Mouse (Mus musculus): ENCODE data around the gene Crcp.
"Not testable (repeated sequence)": the region's sequence is repeated elsewhere in the genome, so short reads cannot be mapped to it uniquely, and the experiment has no call there.

The Crcp gene

DNA sequence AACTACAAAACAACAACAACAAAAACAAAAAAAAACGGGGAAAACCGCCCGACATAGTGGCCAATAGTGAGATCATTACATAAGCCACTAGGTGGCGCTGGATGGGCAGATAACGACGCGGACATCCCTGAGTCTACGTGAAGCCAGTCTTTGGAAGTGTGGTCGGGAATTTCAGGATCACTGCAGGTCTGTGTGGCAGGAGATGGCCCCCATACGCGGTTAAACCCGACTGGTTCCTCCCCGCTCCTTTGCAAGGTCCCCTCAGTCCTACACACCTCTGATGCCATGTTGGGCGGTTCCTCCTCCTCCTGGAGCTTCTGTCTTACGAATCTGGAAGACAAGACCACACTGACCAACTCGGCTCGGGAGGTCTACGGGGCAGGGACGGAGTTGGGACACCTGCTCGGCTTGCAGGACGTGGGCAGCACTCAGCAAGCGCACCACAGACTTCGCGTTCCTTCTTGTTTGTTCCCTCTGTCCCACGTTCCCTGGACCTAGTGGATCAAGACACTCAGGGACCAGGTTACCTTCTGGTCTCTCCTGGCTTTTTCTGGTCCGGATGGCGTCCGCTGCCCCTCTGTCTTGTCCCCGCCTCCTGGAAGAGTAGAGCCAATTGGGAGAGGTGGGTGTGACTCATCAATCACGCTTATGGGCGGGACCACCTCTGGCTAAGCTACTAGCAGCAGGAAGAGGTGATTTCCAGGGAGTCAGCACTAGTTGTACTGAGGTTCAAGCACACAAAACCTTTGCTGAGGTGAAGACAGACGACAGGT lies 5.1 kb upstream of the Crcp start:
- peak; percentile 86 to 91 for DNase-seq

DNA sequence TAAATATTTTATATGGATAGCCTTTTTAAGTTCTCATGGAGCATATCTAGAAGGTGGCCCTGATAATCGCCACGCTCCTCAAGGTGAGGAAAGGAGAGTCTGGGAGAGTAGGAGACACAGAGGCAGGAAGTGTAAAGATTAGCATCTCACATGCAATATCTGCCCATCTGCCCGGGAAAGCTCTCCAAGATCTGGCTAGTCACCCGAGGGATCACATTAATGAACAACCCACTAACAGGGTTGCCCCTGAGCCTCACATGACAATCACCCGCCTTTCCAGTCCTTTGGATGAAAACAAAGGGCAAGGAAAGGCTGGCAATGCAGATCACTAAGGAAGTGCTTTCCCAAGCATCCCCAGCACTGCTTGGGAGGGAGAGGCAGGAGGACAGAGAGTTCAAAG lies 2.0 kb upstream of the Crcp start:
- no peak for DNase-seq

DNA sequence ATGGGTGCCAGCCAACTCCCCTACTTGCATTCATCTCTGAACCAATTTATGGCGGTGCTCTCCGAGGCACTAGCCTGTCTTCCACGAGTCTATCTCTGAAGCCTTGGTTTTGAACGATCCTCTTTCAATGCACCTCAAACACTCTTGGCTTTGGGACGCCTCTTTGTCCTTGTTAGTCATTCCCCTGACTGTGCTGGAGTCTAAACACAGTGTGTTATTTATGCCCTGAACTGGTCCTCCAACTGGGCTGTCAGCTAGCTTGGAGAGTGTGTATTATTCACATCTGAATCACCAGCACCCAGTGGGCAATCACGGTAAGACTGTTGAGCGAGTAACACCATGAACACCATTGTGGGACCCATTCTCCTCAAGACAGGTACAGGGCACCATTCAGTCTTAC lies 1.4 kb upstream of the Crcp start:
- DNase-seq, result no peak

DNA sequence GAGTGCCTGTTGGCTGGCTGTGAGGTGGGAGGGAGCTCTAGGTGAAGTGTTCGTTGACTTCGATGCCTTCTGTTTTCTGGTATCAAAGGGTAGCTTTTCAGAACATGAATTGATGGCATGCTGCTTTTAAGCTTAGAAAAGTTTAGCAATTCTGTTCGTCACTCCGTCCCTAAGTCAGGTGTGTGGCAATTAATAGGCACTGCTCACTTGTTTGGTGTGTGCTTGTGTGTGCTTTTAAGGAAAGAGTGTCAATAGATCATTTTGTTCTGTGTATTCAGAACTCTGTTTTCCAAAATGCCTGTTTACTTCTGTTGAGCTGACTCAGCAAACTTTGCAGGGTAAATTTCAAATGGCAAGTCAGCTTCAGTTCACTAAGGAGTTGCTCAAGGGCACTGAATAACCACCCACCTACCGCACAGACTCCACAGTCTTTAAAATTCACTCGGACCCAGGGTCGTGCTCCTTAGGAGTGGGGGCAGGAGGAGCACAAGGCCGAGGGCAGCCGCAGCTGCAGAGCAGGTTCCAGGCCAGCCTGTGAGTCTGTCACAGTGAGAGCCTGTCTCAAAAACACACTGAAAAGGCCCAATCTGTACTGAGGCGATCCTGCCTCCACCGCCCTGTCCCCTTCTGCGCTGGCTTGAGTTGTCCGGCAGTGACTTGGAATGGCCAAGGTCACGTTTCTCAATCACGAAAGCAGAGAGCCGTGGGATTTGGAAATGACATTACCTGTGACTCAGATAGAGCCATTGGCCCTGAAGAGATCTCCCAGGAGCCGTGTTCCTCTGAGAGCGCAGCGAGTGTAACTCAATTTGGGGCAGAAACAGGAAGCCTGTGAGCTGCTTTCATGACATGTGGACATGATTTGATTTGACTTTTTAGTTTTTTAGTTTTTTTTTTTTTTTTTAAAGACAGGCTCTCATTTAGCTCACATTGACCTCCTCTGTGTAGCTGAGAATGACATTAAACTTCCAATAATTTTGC lies 2.6 kb downstream of the Crcp start:
- no peak for DNase-seq

DNA sequence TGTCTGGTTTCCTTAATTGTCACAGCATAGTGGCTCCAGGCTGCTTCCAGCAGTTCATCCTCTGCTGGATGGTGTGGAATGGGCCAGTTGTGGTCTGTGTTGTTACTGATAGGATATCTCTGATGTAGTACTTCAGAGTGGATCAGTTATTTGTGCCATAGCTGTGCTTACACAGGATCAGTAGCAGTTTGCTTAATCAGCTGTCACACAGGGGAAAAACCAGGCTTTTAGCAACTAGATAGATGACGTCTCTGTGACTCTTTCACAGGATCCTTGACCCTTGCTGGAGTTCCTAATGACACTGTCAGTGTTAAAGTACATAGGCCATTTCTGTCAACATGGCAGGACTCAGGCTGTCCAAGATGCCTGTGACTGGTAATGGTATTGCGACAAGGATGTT lies 4.8 kb downstream of the Crcp start:
- DNase-seq, result no peak

DNA sequence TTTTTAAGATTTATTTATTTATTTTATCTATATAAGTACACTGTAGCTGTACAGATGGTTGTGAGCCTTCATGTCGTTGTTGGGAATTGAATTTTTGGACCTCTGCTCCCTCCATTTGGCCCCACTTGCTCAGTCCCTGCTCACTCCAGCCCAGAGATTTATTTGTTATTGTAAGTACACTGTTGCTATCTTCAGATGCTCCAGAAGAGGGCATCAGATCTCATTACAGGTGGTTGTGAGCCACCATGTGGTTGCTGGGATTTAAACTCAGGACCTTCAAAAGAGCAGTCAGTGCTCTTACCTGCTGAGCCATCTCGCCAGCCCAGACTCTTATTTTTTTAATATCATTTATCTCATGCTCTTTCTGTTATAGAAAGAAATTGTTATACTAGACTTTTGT lies 7.2 kb downstream of the Crcp start:
- DNase-seq, result not testable (repeated sequence)

DNA sequence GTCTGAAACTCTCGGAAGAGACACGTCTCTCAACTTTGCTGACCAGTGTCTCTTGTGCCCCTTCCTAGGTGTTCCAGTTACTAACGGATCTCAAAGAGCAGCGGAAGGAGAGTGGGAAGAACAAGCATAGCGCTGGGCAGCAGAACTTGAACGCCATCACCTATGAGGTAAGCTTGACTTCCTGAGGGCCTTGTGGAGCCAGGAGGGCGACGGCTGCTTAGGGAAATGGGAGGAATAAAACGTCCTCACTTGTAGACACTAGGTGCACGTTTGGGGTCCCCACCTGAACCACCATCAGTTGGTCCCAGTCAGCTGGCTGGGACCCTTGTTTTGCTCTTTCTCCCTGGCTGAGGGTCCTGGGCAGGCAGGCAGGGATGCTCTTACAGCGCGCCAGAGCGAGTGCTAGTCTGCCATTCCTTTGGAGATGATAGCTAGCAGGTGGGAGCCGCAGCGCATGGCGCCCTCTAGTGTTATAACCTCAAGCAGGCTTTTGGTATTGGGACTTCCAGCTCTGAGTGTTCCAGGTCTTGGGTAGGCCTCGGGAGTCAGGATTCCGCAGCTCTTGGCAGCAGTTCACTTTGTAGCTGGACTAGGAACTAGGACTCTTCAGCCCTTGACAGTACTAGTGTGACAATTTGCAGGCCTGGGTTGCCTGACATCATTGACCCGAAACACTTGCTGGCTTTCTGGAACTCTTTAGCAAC lies 8.8 kb downstream of the Crcp start:
- peak; percentile 73 to 78 for DNase-seq

DNA sequence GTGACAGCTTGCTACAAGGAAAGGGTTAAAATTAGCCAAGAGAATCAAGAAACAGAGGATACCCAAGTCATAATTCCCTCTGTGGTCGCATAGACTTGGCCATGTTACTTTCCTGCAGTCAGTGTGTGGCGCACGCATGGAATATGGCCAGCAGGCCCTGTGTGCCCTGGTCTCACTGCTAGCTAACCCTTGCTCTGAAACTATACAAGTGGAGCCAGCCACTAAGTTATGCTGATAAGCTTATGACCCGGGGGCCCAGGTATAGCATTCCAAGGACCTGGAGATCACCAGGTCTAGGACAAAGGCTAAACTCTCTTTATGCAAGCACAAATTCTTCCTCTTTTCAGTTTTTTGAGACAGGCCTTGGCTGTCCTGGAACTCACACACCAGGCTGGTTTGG lies 11.7 kb downstream of the Crcp start:
- DNase-seq, result no peak

DNA sequence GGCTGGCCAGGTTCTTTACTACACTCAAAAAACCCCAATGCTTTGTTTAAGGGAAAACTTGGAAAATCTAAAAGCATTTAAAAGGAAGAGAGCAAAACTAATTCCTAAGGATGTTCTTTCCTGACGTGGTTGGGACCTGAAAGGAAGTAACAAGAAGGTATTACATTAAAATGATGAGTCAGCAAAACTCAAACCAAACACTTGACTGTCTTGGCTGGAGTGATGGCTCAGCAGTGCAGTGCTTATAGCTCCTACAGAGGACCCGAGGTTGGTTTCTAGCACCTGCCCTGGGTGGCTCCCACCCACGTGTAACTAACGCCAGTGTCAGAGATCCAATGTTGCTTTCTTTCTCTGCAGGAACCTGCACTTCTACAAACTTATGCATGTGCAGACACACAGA lies 12.2 kb downstream of the Crcp start:
- no peak for DNase-seq

DNA sequence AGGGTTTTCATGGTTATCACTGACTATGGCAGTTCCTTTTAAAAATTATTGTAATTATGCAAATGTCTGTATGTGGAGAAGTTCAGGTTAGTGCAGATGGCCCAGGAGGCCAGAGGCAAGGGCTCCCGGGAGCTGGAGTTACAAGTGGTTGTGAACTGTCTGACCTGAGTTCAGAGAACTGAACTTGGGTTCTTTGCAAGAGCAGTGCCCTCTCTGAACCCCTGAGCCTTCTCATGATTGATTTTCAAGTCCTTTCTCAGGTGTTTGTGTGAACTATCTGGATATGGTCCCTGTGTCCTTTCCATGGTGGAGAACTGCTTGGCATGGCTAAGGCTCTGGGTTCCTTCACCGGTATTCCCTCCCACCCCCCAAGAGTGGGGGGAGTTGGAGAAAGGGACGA lies 14.7 kb downstream of the Crcp start:
- DNase-seq, result no peak

DNA sequence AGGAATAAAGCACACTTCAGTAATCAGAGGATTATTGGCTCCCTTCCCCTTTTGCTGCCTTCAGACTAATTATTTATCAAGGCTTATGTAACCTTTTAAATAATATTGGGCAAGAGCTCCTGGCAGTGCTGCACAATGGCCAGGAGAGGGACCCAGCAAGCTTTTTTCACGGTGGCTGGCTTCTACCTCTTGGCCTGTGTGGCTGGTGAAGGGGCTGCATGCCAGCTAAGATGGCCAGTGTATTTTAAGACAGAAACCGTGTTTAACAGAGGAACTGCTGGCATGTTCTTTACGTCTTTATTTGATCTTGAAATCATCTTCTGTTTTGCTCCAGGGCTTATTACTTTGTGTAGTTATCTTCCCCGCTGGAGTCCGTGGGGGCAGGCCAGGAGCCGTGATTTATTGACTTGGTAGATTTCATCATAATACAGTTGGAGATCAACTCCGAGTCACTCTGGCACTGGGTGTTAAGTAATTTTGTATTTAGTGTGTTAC lies 15.2 kb downstream of the Crcp start:
- peak; percentile 85 to 87 for DNase-seq

DNA sequence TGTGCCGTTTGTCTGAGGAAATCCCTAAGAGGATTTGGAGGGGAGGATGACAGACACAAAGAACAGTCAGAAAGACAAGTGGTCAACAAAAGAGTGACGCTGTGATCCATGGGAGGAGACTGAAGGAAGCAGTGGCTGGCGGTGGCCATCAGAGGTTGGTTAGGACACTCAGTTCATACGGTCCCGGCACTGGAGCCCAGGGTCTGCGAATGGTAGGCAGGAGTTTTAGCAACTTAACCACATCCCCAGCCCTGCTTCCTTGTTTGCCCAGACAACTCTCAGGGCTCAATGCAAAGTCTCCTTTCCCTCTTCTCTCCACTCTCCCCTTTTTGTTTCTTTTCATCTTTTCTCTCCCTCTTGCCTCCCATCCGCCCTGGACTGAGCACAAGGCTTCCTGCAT lies 17.0 kb downstream of the Crcp start:
- no peak for DNase-seq

DNA sequence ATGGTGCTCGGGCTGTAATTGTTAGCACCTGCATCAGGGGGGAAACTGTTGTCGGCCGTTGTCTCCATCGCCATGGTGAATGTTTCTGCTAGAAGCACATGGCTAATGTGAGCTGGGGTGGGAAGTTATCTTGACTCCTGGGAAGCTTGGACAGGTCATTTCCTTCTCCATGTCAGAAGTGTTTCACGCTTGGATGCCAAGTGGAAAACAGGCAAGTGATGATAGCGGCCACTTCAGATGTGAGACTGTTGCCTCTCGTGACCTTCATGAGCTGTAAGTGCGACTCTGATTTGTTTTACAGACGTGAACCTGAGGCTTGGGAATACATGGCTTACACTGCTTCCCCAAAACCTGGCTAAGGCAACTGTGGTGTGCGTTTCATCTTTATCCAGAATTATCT lies 17.5 kb downstream of the Crcp start:
- no peak for DNase-seq

DNA sequence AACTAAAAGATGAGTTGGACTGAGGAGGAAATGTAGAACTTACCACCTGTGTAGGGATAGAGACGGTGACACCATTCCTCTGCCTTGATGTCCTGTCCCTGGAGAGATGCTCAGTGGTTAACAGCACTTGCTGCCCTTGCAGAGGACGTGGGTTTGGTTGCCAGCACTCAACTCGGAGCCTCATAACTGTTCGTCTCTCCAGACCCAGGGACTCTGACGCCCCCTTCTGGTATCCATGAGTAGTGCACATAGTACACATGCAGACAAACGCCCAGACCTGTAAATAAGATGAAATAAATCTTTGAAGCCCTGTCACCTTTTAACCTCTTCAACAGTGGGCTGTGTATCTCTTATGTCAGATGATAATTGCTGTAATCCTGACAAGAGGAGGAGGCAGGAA lies 17.9 kb downstream of the Crcp start:
- DNase-seq, result no peak

DNA sequence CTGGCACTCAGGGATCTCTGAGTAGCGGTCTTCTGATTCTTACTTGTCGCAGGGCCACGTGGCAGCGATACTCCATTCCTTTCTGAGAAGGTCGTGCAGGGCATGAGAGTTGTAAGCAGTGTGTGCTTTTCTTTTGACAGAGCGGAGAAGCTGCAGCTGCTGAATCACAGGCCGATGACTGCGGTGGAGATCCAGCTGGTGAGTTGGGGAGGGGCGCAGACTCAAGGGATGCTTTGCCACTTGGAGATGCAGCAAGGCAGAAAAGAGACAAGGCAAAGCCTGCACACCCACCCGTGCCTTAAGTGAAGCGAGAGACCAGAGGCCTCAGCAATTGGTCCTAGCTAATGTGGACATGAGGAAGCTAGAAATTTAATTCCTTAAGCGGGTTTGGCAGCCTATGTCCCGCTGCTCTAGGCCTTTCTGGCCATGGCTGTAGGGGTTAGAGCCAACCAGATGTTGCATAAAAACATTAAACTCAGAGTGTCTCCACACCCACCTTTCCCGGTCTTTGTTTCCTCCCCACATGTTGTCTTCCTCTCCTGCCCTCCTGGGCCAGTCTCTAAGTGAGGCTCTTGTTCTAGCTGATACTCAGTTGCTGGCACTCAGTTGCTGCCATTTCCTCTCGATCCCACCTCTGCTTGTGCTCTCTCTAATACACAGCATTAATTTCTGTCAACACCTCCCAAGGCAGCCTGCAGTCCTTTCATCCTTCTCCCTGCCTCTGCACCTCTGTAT lies 19.9 kb downstream of the Crcp start:
- DNase-seq, result peak; percentile 27 to 49

DNA sequence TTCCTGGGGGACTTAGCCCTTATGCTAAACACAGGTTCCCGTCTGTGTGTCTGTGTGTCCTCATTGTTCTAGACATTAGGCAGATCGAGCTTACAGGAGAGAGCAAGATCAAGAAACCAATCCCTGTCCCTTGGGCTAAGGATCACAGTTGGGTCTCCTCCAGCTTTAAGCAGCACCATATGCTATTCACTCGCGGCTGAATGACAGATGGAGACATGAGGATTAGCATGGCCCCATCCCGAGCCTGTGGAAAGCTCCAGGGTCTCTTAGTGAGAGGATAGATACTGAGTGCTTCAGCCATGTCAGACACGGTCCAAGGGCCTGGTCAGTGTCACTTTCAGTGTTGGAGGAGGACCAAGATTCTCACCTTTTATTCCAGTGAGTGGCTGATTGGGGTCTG lies 21.3 kb downstream of the Crcp start:
- peak; percentile 80 to 86 for DNase-seq

DNA sequence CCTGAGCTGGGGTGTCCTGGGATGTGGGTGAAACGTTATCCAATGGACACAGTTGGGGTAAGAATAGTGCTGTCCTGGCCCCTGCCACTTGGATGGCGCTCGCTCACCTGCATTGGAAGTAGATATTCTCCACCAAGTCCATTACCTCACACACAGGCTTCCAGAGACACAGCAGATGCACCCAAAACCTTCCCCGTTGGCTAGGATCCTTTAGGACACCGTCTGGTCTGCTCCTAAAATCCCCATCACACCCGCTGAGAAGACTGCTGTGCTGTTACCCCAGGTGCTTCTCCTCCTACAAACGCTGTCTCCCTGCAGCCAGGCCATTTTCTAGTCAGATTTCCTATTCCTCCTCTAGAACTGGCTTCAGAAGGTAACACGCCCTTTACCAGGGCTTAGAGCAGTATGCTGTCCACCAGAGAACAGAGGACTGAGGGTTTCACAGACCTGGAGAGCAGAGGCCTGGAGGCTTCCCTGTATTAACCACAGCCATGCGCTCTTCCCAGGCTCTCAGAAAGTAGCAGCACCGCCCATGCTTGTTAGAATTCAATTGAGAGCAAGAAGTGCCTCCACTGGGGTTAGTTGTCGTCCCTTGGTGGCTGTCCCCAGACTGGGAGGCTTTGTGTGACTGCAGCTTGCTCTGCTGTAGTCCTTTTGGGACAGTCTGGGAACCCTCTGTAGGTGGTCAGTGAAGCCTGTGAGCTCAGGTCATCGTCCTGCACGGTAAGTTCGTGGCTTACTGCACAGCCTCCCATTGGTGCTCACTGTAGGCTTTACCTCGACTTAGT lies 22.2 kb downstream of the Crcp start:
- peak in 1 of 2 experiments; percentile 32 for DNase-seq

DNA sequence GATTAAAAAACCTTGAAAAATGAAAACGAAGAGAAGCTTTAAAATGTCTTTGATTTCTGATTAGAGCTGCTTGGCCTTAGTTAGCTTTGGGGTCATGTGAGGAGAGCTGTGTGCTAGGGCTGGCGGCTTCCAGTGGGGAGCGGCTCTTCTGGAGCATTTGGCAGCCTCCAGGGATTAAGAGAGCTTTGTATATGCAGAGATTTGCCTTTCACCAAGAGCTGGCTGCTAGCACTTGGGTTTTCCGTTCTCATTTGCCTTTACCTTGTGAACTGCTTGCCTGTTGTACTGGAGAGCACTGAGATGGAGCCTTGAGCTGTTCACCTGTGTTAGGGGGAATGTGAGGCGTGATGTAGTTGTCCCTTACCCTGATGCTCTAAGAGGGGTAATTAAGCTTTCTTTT lies 23.4 kb downstream of the Crcp start:
- DNase-seq, result no peak

DNA sequence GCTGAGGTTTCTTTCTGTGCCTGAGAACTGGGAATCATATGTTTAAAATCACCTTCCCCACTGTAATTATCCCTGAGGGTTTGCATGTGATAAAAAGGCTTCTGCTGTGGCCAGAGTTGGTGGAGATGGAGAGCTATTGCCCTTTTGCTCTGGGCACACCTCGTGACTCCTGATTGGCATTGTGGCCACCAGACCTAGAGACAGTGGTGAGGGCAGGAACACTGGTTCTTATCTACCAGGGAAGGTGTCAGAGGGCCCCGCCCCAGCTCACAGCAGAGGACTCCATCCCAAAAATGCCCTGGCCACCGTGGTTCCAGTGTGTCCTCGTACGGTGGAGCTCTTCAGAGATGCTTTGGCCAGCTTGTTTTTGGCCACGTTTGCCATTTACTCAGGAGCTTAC lies 23.9 kb downstream of the Crcp start:
- DNase-seq, result no peak

DNA sequence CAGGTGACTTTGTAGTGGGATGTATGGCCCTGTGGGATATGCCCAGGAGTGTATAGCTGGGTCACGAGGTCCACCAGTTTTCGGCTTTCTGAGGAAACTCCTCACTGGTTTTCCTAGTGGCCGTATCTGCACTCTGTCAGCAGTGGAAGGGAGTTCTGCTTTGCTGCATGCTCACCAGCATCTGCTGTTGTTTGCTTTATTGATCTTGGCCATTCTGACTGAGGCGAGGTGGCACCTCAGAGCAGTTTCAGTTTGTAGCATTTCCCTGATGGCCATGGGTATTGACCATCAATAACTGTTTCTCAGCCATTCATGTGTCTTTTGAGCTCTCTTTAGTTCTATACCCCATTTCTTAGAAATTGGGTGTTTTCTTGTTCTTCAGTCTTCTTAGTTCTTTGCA lies 26.6 kb downstream of the Crcp start:
- no peak for DNase-seq

DNA sequence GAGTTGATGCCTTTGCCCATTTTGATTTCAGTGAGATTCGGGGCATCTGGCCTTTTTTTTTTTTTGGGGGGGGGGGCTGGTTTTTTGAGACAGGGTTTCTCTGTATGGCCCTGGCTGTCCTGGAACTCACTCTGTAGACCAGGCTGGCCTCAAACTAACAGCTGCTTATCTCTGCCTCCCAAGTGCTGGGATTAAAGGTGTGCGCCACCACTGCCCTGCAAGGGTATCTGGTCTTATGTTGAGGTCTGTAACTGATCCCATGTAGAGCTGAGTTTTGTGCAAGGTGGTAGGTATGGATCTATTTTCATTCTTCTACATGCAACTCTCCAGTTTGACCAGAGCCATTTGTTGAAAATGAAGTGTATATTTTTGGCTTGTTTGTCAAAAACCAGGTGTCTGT lies 27.2 kb downstream of the Crcp start:
- no peak for DNase-seq
